Mouse (Mus musculus) left cerebral cortex, adult 6 months (tissue): ENCODE results near the gene Rgs11. TPM values are rescaled to one million over a fixed set of nuclear protein-coding genes. Genes with fewer than 3 reads are reported as not detected.

Experiments used
- long read RNA-seq, 2 experiments: library from polyadenylated mRNA; unstranded; transcript quantifications; one replicate each; pipeline ENCODE4 v2.0.0; 2019 to 2020
- polyA plus RNA-seq: library from polyadenylated mRNA; unstranded; fragments of <200 nt; fragmentation: Nextera tagmentation; gene quantifications from 2 replicates; pipeline ENCODE4 v1.2.3, GENCODE M21; 2021

Rgs11 gene
- polyA plus RNA-seq = 5.3 and 6.0 TPM in 2 replicates
- long read RNA-seq, experiment 1, transcript Rgs11-202 (17 exons, 2,005 nt) = major isoform, 6 of 165 reads
- long read RNA-seq, experiment 1, transcript Rgs11-208 (15 exons, 2,703 nt) = minor isoform, 5 of 165 reads
- long read RNA-seq, experiment 1, partial matches to known transcripts = 20 of 165 reads
- long read RNA-seq, experiment 1, other reads (novel, unspliced or antisense) = 132 of 165 reads
- long read RNA-seq, experiment 2, partial matches to known transcripts = 3 of 8 reads
- long read RNA-seq, experiment 2, other reads (novel, unspliced or antisense) = 5 of 8 reads

DNA sequence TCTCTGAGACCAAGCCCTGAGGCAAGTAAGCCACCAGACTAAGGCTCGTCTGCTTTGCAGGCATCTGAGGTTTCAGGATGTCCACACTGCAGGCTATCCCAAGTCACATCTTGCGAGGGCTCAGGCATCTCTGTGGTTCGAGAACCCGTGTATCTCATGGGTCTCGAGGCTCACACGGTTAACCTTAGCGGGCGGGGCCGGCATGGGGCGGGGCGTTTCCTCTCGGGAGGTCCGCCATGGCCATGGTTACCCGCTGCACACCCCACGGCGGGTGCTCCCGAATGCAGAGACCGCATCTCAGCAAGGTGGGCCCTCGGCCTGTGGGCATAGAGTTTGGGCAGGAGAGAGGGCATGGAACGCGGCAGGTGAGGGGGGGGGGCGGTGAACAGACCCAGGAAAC lies at the start of gene Rgs11:
Rgs11 (plus strand) TSS at position 215 of the 400 bp plus-strand sequence.

DNA sequence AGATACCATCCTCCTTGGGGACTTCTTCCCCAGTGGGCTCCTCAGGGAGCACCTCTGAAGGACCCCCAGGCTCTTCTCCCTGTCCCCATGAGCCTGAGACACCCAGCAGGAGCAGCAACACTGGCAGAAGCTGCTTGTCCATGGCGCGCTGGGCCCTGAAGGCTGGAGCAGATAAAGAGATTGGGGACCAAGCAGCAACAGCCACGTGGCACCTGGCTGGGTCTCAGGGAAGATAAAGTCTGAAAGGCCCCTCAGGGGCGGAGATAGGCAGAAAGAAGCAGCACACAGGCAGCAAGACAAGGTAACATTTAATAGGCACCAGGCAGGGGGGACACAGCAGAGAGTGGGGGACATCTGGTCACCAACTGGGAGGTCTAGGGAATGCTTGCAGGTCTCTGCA lies 3.9 kb upstream of the Rgs11 start, which contains the start of gene Pdia2:
Pdia2 (minus strand) TSS at position 196 of the 400 bp plus-strand sequence.

DNA sequence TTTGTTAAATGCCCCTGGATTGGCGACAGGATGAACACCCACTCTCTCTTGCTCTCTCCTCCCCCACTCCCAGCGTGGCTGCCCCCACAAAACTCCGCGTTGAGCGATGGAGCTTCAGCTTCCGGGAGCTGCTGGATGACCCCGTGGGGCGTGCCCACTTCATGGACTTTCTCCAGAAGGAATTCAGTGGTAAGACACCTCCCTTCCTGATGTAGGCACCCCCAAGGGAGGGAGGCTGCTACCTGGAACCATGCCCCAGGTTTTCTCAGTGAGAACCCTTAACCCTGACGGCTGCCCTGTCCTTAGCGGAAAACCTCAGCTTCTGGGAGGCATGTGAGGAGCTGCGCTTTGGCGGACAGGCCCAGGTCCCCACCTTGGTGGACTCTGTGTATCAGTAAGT lies 4.9 kb downstream of the Rgs11 start, which contains the start of gene Arhgdig:
Arhgdig (minus strand) TSS at position 101 of the 400 bp plus-strand sequence.

DNA sequence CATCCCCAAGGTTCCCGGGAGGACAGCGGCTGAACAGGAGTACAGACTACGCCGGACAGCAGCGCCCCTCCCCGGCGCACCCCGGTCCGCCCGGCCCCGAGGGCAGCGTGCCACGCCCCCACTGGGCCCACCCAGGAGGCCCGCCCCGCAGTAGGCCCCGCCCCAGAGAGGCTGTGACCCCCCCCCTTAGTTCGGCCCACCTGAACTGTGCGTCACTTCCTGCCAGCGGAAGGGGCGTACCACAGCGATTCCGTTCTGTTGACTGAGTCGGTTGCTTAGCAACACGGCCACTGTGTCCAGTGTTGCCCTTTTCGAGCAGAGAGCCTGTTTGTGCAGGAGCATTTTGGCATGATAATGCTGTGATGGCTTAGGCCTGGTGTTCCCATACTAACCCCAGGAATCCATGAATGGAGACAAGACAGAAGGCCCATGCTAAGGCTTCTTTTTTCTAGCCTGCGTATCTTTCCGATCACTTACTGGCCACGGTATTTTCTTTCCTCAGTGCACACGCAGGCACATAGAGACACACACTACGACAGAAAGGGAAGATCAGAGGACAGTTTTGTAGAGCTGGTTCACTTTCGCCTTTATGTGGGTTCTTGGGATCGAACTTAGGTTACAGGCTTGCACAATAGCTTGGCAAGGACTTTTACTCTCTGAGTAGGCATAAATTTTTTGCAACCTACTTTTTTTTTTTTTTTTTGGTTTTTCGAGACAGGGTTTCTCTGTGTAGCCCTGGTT lies 41.5 kb downstream of the Rgs11 start, which contains the start of gene Fam234a:
Fam234a (minus strand) TSS at position 142 of the 741 bp plus-strand sequence.

DNA sequence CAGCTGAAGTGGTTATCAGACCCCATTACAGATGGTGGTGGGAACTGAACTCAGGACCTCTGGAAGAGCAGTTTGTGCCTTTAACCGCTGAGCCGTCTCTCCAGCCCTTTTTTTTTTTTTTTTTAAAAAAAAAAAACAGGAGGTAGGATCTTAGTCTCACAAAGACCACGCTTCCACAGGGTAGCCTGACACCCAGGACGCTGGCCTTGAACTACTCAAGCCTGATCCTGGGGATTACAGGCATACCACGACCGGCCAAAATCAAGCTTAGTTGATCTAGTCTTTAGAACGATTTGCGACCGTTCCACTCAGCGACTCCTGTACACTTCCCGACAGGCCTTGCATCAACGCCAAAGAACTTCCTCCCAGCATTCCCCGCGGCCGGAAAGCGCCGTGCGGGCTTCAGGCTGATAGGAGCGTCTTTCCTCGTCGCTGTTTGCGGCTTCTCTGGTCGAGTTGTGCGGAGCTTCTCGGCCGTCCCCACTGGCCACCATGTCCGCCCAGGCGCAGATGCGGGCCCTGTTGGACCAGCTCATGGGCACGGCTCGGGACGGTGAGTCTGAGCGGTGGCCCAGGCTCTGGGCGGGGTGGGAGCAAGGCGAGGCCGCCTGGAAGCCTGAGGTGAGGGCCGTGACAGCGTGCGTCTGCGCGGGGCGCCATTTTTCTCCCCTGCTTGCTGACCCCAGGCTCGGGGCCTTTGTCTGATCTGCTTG lies 49.9 kb downstream of the Rgs11 start, which contains the start of gene Luc7l:
Luc7l (plus strand) TSS at position 358 of the 713 bp plus-strand sequence.

Other genes starting within 250 kb of the Rgs11 start
- 9.2 and 14.4 TPM in 2 replicates for gene Capn15, start 217.2 kb upstream of the Rgs11 start, polyA plus RNA-seq
- gene Rab11fip3, start 133.4 kb upstream of the Rgs11 start, polyA plus RNA-seq = 7.5 and 13.3 TPM in 2 replicates
- 39.5 and 46.4 TPM in 2 replicates for gene Decr2, start 112.6 kb upstream of the Rgs11 start, polyA plus RNA-seq
- gene Nme4, start 107.3 kb upstream of the Rgs11 start, polyA plus RNA-seq = 6.0 and 6.4 TPM in 2 replicates
- gene Tmem8, start 89.7 kb upstream of the Rgs11 start, polyA plus RNA-seq = 3.1 TPM in 2 replicates
- gene Mrpl28, start 79.5 kb upstream of the Rgs11 start, polyA plus RNA-seq = 164 and 186 TPM in 2 replicates
- 2.6 and 2.9 TPM in 2 replicates for gene Axin1, start 64.3 kb upstream of the Rgs11 start, polyA plus RNA-seq
- gene Pdia2, start 3.9 kb upstream of the Rgs11 start, polyA plus RNA-seq = not detected in 2 replicates
- 168 and 200 TPM in 2 replicates for gene Arhgdig, start 4.8 kb downstream of the Rgs11 start, polyA plus RNA-seq
- 15.5 and 15.8 TPM in 2 replicates for gene Fam234a, start 41.3 kb downstream of the Rgs11 start, polyA plus RNA-seq
- gene Luc7l, start 49.9 kb downstream of the Rgs11 start, polyA plus RNA-seq = 24.5 and 26.8 TPM in 2 replicates
- 4.3 and 8.0 TPM in 2 replicates for gene Neurl1b, start 211.9 kb downstream of the Rgs11 start, polyA plus RNA-seq